Mouse (Mus musculus): Measurements from ENCODE around the gene Hist1h2ak.
A peak's percentile ranks its signal among the peaks of the same experiment; 100 is the strongest.
"Not testable (repeated sequence)": the region's sequence is repeated elsewhere in the genome, so short reads cannot be mapped to it uniquely, and the experiment has no call there.

The Hist1h2ak gene

GRCm38 (mm10) chr13:21753524-21754285 is at the start of gene Hist1h2ak, which contains the start of gene Hist1h2bn:
TSS of gene Hist1h2ak (minus strand) at chr13:21753827.
TSS of gene Hist1h2bn (plus strand) at chr13:21754123.
- peak; percentile 73 for DNase-seq

- not testable (repeated sequence) for DNase-seq
Measured at GRCm38 (mm10) chr13:21803058-21803457, 49.4 kb upstream of the Hist1h2ak start.

- DNase-seq = not testable (repeated sequence)
Measured at GRCm38 (mm10) chr13:21797163-21797562, 43.5 kb upstream of the Hist1h2ak start.

GRCm38 (mm10) chr13:21795584-21795983 is 42.0 kb upstream of the Hist1h2ak start:
- DNase-seq = no peak

GRCm38 (mm10) chr13:21790601-21791283 is 37.1 kb upstream of the Hist1h2ak start:
- DNase-seq = no peak

GRCm38 (mm10) chr13:21789925-21790324 is 36.3 kb upstream of the Hist1h2ak start:
- no peak for DNase-seq

- DNase-seq = no peak
Measured at GRCm38 (mm10) chr13:21787760-21788593, 34.4 kb upstream of the Hist1h2ak start.

GRCm38 (mm10) chr13:21786899-21787629 is 33.4 kb upstream of the Hist1h2ak start, which contains the start of the genes Hist1h2an and Hist1h2bp:
TSS of gene Hist1h2an (minus strand) at chr13:21787218.
TSS of gene Hist1h2bp (plus strand) at chr13:21787461.
- DNase-seq = peak; percentile 86

- DNase-seq = no peak
Measured at GRCm38 (mm10) chr13:21786189-21786898, 32.7 kb upstream of the Hist1h2ak start.

- no peak for DNase-seq
Measured at GRCm38 (mm10) chr13:21784311-21784710, 30.7 kb upstream of the Hist1h2ak start.

- no peak for DNase-seq
Measured at GRCm38 (mm10) chr13:21783734-21784161, 30.1 kb upstream of the Hist1h2ak start.

GRCm38 (mm10) chr13:21783255-21783617 is 29.6 kb upstream of the Hist1h2ak start, which contains the start of gene Hist1h3i:
TSS of gene Hist1h3i (minus strand) at chr13:21783370.
- peak; percentile 45 for DNase-seq

- peak; percentile 20 for DNase-seq
Measured at GRCm38 (mm10) chr13:21782361-21783254, 29.0 kb upstream of the Hist1h2ak start.

GRCm38 (mm10) chr13:21781639-21782038 is 28.0 kb upstream of the Hist1h2ak start:
- no peak for DNase-seq

- no peak for DNase-seq
Measured at GRCm38 (mm10) chr13:21781021-21781555, 27.5 kb upstream of the Hist1h2ak start.

GRCm38 (mm10) chr13:21779767-21780731 is 26.4 kb upstream of the Hist1h2ak start, which contains the start of gene Hist1h1b:
TSS of gene Hist1h1b (minus strand) at chr13:21780625.
- peak; percentile 56 for DNase-seq

GRCm38 (mm10) chr13:21778814-21779766 is 25.5 kb upstream of the Hist1h2ak start:
- peak; percentile 61 for DNase-seq

- no peak for DNase-seq
Measured at GRCm38 (mm10) chr13:21755707-21756106, 2.1 kb upstream of the Hist1h2ak start.
